Mouse (Mus musculus) limb, embryonic 14.5 days (tissue): ENCODE results near the gene Garem2. TPM values are rescaled to one million over a fixed set of nuclear protein-coding genes. Genes with fewer than 3 reads are reported as not detected.

Source experiments
- ATAC-seq: fragments of 200-750 bp; cut with Nextera tagmentation; 2 replicates; pipeline ENCODE4 v1.8.0; 2017; ENCODE audit warnings: low read depth, moderate number of reproducible peaks, moderate TSS enrichment; ENCODE audit not compliant: low FRiP score
- DNase-seq: peaks from one replicate; pipeline ENCODE4 v3.0.0-alpha.2; 2015; ENCODE audit warnings: low spot score
- H3K27ac ChIP-seq: fragments of 300-500 bp; sonication (generic); replicated peaks from 2 replicates; pipeline ENCODE4 v1.5.1; 2014; ENCODE audit warnings: low read depth, mild to moderate bottlenecking, low read length, moderate library complexity, mixed read lengths
- H3K27me3 ChIP-seq: fragments of 300-500 bp; sonication (generic); 2 replicates; pipeline ENCODE4 v1.6.1; 2014; ENCODE audit warnings: low read length, mixed read lengths; ENCODE audit not compliant: control insufficient read depth, insufficient read depth
- H3K36me3 ChIP-seq: fragments of 300-500 bp; sonication (generic); 2 replicates; pipeline ENCODE4 v1.6.1; 2014; ENCODE audit warnings: mild to moderate bottlenecking, low read length, moderate library complexity, mixed read lengths; ENCODE audit not compliant: control insufficient read depth, insufficient read depth
- H3K4me1 ChIP-seq: fragments of 300-500 bp; sonication (generic); 2 replicates; pipeline ENCODE4 v1.6.1; 2014; ENCODE audit warnings: antibody characterized with exemption, low read length, mixed read lengths; ENCODE audit not compliant: control insufficient read depth, insufficient read depth
- H3K4me2 ChIP-seq: fragments of 300-500 bp; sonication (generic); replicated peaks from 2 replicates; pipeline ENCODE4 v1.6.1; 2014; ENCODE audit warnings: low read depth, mild to moderate bottlenecking, low read length, moderate library complexity; ENCODE audit not compliant: severe bottlenecking
- H3K4me3 ChIP-seq: fragments of 300-500 bp; sonication (generic); replicated peaks from 2 replicates; pipeline ENCODE4 v1.5.1; 2014; ENCODE audit warnings: low read length
- H3K9ac ChIP-seq: fragments of 300-500 bp; sonication (generic); 2 replicates; pipeline ENCODE4 v1.6.1; 2014; ENCODE audit warnings: mild to moderate bottlenecking, low read depth, low read length, moderate library complexity; ENCODE audit not compliant: severe bottlenecking
- H3K9me3 ChIP-seq: fragments of 300-500 bp; sonication (generic); 2 replicates; pipeline ENCODE4 v1.6.1; 2016; ENCODE audit warnings: low read length; ENCODE audit not compliant: control insufficient read depth
- POLR2A ChIP-seq: fragments of 200-500 bp; IDR thresholded peaks from 2 replicates; pipeline ENCODE4 v1.8.0; 2012; ENCODE audit warnings: inconsistent platforms, mild to moderate bottlenecking, moderate library complexity, borderline replicate concordance; ENCODE audit not compliant: insufficient read depth, insufficient read length; ENCODE audit errors: extremely low read depth
- WGBS: fragments of 180-500 bp; shearing (Covaris S2); extraction: QIAGEN DNeasy Blood & Tissue Kit; methylation state at CpG from one replicate; pipeline ENCODE4 v1.1.7; 2014; 5-methylcytosine and 5-hydroxymethylcytosine counted together
- polyA plus RNA-seq, 2 experiments: library from polyadenylated mRNA; depleted of rRNA in 1 of 2; stranded (reverse) in 1 of 2; unstranded in 1 of 2; fragments of >200 nt; fragmentation: Nextera tagmentation in 1 of 2; extraction: Ambion mirVana in 1 of 2; gene quantifications; 2 replicates each; pipeline versions ENCODE4 v1.2.1 to v1.2.3; 2012 to 2014

The Garem2 gene
- polyA plus RNA-seq, 2 experiments, result 0.56 to 1.2 TPM

DNA sequence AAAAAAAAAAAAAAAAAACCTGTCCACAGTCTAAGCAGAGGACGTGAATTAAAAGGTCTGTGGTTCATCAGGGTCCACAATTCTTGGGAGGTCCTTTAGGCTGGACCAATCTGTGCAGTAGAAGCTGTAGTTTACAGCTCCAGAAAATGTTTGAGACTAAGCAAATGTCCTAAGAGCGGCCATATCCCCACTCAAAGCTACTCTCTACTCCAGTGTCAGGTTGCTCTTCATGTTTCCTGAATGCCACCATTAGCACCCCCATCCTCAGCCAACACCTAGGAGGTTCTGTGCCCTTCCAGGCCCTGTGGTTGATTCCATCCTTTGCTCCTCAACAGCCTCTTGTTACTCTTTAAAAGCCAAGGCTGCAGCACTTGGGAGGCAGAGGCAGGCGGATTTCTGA lies 32.6 kb upstream of the Garem2 start:
- no peak for TF ChIP-seq POLR2A
- Histone ChIP-seq H3K4me1 (0 out of 2 replicates have a peak, but pooled peaks cover 3% of the 10 kb centered on the region), H3K36me3 (peaks cover 36% of the 10 kb centered on the region), H3K4me3 (peak overlapping the region; percentile 61), H3K27ac (no peak overlapping the region), H3K9me3 (no peaks in the 10 kb centered on the region), H3K4me2 (peak overlapping the region; percentile 50), H3K27me3 (no peaks in the 10 kb centered on the region), H3K9ac (peak overlapping the region; percentile 70)
- WGBS, result 54% methylated on average over 3 of the region's 3 CpGs
- ATAC-seq, result 0 out of 2 replicates have a peak, but pooled peaks have one; percentile 10
- no peak for DNase-seq

DNA sequence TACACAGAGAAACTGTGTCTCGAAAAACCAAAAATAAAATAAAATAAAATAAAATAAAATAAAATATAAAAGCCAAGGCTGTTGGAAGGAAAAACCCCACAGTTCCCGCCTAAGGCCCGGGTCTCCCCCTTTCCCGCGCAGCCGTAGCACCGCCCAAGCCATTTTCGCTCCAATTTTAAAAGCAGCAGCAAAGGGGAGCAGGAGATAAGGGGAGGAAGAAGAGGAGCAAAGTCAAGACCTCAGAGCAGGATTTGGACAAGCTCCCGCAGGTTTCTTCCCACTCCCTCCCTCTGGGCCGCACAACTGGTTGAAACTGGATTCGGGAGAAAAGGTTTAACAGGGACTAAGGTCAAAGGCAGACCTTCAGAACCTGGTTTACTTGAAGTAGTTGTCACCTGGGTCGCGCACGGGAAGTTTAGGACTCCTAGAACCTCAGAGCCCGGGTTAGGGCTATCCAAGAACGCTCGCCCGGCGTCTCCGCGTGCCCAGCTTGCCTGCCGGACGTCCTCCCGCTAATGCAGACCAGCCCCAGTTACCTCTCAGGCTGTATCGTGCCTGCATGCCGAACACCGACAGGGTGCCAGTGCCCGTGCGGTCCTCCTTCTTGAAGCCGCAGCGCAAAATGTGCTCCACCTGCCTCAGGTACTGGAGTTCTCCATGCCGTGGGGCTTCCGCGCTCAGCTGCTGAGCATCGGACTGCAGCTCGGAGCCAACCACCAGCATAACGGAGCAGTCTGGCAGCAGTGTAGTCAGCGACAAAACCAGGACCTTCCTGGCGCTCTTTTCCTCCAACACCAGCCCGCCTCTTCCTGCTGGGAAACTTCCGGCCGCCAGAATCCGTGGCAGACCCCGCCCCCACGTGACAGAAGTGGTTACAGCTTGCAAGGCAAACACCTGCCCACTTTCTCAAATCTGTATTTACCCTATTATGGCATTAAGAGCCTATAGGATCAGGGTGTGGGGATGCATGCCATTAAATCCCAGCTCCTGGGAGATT lies 31.8 kb upstream of the Garem2 start, which contains the start of gene Tyms:
Gene Tyms (minus strand): TSS at position 793 of the 997 bp plus-strand sequence.
- Histone ChIP-seq H3K4me2 (peak within 1 kb of the TSS; percentile 50), H3K36me3 (peaks cover 29% of the 10 kb centered on the region), H3K4me3 (peak within 1 kb of the TSS; percentile 61), H3K9me3 (no peaks in the 10 kb centered on the region), H3K27ac (peak within 1 kb of the TSS; percentile 81), H3K4me1 (0 out of 2 replicates have a peak, but pooled peaks cover 3% of the 10 kb centered on the region), H3K9ac (peak within 1 kb of the TSS; percentile 70), H3K27me3 (no peaks in the 10 kb centered on the region)
- peak; percentile 89 for DNase-seq
- ATAC-seq, result peak; percentile 92
- TF ChIP-seq POLR2A, result peak; percentile 67; the same call in 1 of the 2 replicates
- under 1% methylated on average over 45 of the region's 45 CpGs for WGBS

DNA sequence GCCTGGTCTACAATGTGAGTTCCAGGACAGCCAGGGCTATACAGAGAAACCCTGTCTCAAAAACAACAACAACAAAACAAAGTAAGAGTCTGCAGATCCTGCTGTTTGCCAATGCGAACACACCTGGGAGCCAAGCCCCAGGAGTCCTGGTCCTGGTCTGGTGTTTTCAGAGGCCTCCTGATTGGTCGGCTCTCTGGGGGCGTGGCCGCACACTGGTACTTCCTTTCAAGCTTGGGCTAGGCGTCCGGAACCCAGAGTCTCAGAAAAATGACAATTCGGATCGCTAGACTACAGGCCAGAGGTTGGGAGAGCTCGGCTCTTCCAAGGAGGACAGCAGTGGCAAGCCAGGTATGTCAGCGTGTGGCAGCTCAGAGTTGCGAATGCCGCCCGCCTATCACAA lies 12.3 kb upstream of the Garem2 start:
- Histone ChIP-seq H3K4me2 (no peak overlapping the region), H3K36me3 (no peaks in the 10 kb centered on the region), H3K9me3 (no peaks in the 10 kb centered on the region), H3K27ac (no peak overlapping the region), H3K4me3 (no peak overlapping the region), H3K9ac (no peak overlapping the region), H3K4me1 (no peaks in the 10 kb centered on the region), H3K27me3 (no peaks in the 10 kb centered on the region)
- ATAC-seq (no peak), DNase-seq (no peak)
- WGBS, result 54% methylated on average over 13 of the region's 13 CpGs
- no peak for TF ChIP-seq POLR2A

DNA sequence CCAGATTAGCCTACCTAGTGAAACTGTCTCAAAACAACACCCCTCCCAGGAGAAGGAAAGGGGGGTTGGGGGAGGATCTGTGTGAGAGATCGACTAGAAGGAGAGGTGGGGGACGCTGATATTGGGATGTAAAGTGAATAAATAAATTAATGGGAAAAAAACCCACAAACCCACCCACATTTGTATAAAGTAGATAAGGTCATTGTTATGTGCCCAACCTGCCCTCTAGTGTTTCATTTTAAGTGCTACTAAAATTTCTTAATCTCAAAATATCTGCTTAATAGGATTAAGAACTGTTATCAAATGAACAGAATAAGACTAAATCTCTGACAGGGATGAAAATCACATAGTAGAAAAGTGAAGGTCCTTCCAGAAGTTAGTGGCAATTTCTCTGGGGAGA lies 10.6 kb upstream of the Garem2 start:
- no peaks in the 10 kb centered on the region for H3K27me3 ChIP-seq
- H3K36me3 ChIP-seq, result no peaks in the 10 kb centered on the region
- DNase-seq (no peak), ATAC-seq (no peak)
- 45% methylated on average over 2 of the region's 2 CpGs for WGBS
- no peak overlapping the region for H3K27ac ChIP-seq
- H3K9ac ChIP-seq, result no peak overlapping the region
- no peaks in the 10 kb centered on the region for H3K9me3 ChIP-seq
- H3K4me3 ChIP-seq, result no peak overlapping the region
- no peak for TF ChIP-seq POLR2A
- H3K4me1 ChIP-seq, result no peaks in the 10 kb centered on the region
- no peak overlapping the region for H3K4me2 ChIP-seq

DNA sequence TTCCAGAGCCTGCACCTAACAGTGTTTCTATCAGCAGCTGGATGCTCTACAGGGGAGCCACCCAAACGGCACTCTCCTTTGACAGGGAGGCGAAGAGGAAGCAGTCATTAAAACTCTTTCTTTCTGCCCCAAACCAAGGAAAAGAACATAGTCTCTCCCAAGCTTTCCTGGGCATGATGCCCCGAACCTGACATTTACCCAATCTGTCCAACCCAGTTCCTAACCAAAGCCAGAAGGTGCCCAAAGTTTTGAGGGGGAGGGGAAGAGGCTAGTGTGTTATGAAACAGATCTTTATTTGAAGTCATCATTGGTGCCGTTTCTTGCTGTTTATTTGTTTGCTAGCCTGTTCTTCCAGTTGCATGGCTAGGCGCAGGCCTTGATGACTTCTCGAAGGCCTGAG lies 9.2 kb upstream of the Garem2 start:
- no peak for TF ChIP-seq POLR2A
- no peaks in the 10 kb centered on the region; the same call in 1 of the 2 replicates for H3K9me3 ChIP-seq
- WGBS, result 56% methylated on average over 6 of the region's 6 CpGs
- no peak overlapping the region for H3K9ac ChIP-seq
- DNase-seq (no peak), ATAC-seq (no peak)
- no peak overlapping the region for H3K4me2 ChIP-seq
- no peaks in the 10 kb centered on the region for H3K36me3 ChIP-seq
- no peaks in the 10 kb centered on the region for H3K4me1 ChIP-seq
- no peak overlapping the region for H3K4me3 ChIP-seq
- no peak overlapping the region for H3K27ac ChIP-seq
- H3K27me3 ChIP-seq, result no peaks in the 10 kb centered on the region
